Comparison of ENCODE assay signal across 11 mouse cellular contexts in the genomic region with DNA sequence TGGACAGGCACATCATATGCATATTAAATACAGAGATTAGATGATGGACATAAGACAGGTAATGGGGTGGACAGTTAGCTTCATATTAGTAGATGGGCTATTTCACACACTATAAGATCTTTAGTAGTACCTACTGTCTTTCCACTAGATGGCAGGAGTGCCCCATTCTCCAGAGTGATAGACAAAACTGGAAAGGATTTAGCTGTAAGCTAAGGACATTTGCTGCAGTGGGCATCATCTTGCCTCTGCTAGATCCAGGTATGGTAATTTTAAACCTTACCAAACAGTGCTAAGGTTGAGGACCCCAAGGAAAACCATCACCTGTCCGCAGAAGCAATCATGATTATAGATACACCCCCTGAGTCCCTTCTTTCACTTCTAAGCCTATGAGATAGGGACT. TPM values are rescaled to one million over a fixed set of nuclear protein-coding genes. Genes with fewer than 3 reads are reported as not detected.
DNase-seq lines count a peak whose midpoint lies in the region; ATAC-seq and TF ChIP-seq lines count a peak whose summit lies in the region.
"Had no signal": no experiment of that assay in that cellular context is flagged by ENCODE, and none has a peak within 500 bp of the region (broad histone marks: within the 10 kb centered on the region; RNA-seq: fewer than 3 reads in every experiment).

No protein-coding gene starts in this region.

- intact Hi-C loops in left cerebral cortex, adult 2 months (cut with DNase I), result loop anchor here (2.0 to 5.0 kb wide), 2 partner anchors 58 to 199 kb away; no protein-coding TSS in a partner anchor
- intact Hi-C loops in left cerebral cortex, postnatal 36 days (cut with DNase I), result loop anchor here (5.0 kb wide), 1 partner anchor 59 kb away; no protein-coding TSS in a partner anchor

- H3K9ac ChIP-seq in embryonic facial prominence, embryonic 11.5 days (replicated peaks; ENCODE audit: low read length), result no peak overlapping the region
- H3K9ac ChIP-seq: embryonic facial prominence, embryonic 15.5 days; liver, embryonic 13.5 days had no signal

- TF ChIP-seq CTCF in left cerebral cortex, adult 2 months (IDR thresholded peaks at IDR 0.05), result peak; percentile 68

- no peak overlapping the region for H3K27ac ChIP-seq in left cerebral cortex, adult 2 months
- no peak overlapping the region for H3K27ac ChIP-seq in embryonic facial prominence, embryonic 11.5 days (replicated peaks; ENCODE audit: low read depth, low read length)
- H3K27ac ChIP-seq: embryonic facial prominence, embryonic 15.5 days; liver, embryonic 13.5 days had no signal

- no peak overlapping the region for H3K4me3 ChIP-seq in left cerebral cortex, adult 2 months
- H3K4me3 ChIP-seq in embryonic facial prominence, embryonic 11.5 days (ENCODE audit: low read depth, low read length), result no peak overlapping the region
- H3K4me3 ChIP-seq: embryonic facial prominence, embryonic 15.5 days; liver, embryonic 13.5 days had no signal

- 82% methylated on average over 1 of the region's 1 CpGs for WGBS in embryonic facial prominence, embryonic 11.5 days

- H3K4me2 ChIP-seq in embryonic facial prominence, embryonic 11.5 days (ENCODE audit: low read depth, low read length), result no peak overlapping the region
- H3K4me2 ChIP-seq: embryonic facial prominence, embryonic 15.5 days; liver, embryonic 13.5 days had no signal

- no peak for ATAC-seq in embryonic facial prominence, embryonic 11.5 days (replicated peaks; ENCODE audit: insufficient number of reproducible peaks, low FRiP score, low TSS enrichment, low read depth)

- DNase-seq in adrenal gland, adult 2 months, result peak; percentile 26
- no peak for DNase-seq in adrenal gland, postnatal 4 days (ENCODE audit: low spot score in 2 of 2)
- DNase-seq in left cerebral cortex, adult 2 months (ENCODE audit: extremely low spot score in 1 of 2, low spot score in 2 of 2), result peak; percentile 14 to 27
- DNase-seq in left cerebral cortex, postnatal 36 days (ENCODE audit: low spot score in 2 of 2), result no peak
- peak; percentile 64 for DNase-seq in embryonic facial prominence, embryonic 11.5 days (ENCODE audit: low spot score)
- DNase-seq in layer of hippocampus, postnatal 14 days (ENCODE audit: low spot score in 2 of 2), result peak; percentile 3 to 12
- DNase-seq in retina, adult 2 months (ENCODE audit: low read depth, low spot score), result peak; percentile 48
- no peak for DNase-seq in spleen, postnatal 36 days (ENCODE audit: low spot score in 2 of 2)
- DNase-seq: liver, embryonic 13.5 days had no signal

- no peaks in the 10 kb centered on the region for H3K36me3 ChIP-seq in embryonic facial prominence, embryonic 11.5 days (replicated peaks; ENCODE audit: control insufficient read depth, insufficient read depth, low read depth, low read length)
- H3K36me3 ChIP-seq: embryonic facial prominence, embryonic 15.5 days; liver, embryonic 13.5 days had no signal

- H3K9me3 ChIP-seq in embryonic facial prominence, embryonic 11.5 days (replicated peaks; ENCODE audit: control insufficient read depth, low read length), result no peaks in the 10 kb centered on the region
- H3K9me3 ChIP-seq: embryonic facial prominence, embryonic 15.5 days; liver, embryonic 13.5 days had no signal

- H3K4me1 ChIP-seq in embryonic facial prominence, embryonic 11.5 days (ENCODE audit: control insufficient read depth, insufficient read depth, low read length), result no peaks in the 10 kb centered on the region
- H3K4me1 ChIP-seq: embryonic facial prominence, embryonic 15.5 days; liver, embryonic 13.5 days had no signal

- no peaks in the 10 kb centered on the region for H3K27me3 ChIP-seq in embryonic facial prominence, embryonic 11.5 days (ENCODE audit: control insufficient read depth, insufficient read depth, low read length)

RNA-seq across cellular contexts. Expression of a gene that starts 55.3 kb away (rescaled TPM):
- total RNA-seq in adrenal gland, adult 2 months (2021), result not detected
- polyA plus RNA-seq in adrenal gland, adult 2 months (2012; rRNA removed), result not detected in 2 replicates
- total RNA-seq in adrenal gland, postnatal 4 days (2021), result not detected
- total RNA-seq in left cerebral cortex, adult 2 months (2021), result not detected
- not detected for total RNA-seq in left cerebral cortex, postnatal 36 days (2021)
- not detected in 2 replicates for polyA plus RNA-seq in embryonic facial prominence, embryonic 11.5 days (2014; fragmentation: Nextera tagmentation; extraction: Ambion mirVana)
- total RNA-seq in layer of hippocampus, postnatal 14 days (2021), result not detected
- polyA plus RNA-seq: embryonic facial prominence, embryonic 15.5 days; liver, embryonic 13.5 days; stomach, embryonic 16.5 days had no signal

Comparison
In these comparisons a context has a peak if more than half of its experiments do, and no peak if none do; other contexts are left out.
1. DNase-seq: peak in adrenal gland, adult 2 months (single experiment), left cerebral cortex, adult 2 months (2 of 2), embryonic facial prominence, embryonic 11.5 days (single experiment), layer of hippocampus, postnatal 14 days (2 of 2) and retina, adult 2 months (single experiment); none in adrenal gland, postnatal 4 days (0 of 2), left cerebral cortex, postnatal 36 days (0 of 2) and spleen, postnatal 36 days (0 of 2).